Mouse (Mus musculus): ENCODE results near the gene Samd10.

The Samd10 gene

GRCm38 (mm10) chr2:181577126-181577525 lies 21.9 kb downstream of the Samd10 start:
- DNase-seq (ENCODE audit: low read depth, low spot score) = no peak

- DNase-seq (ENCODE audit: low read depth, low spot score) = no peak
Measured at GRCm38 (mm10) chr2:181576613-181577012, 22.4 kb downstream of the Samd10 start.

GRCm38 (mm10) chr2:181574921-181575545 lies 24.0 kb downstream of the Samd10 start:
- no peak for DNase-seq (ENCODE audit: low read depth, low spot score)

GRCm38 (mm10) chr2:181573961-181574360 lies 25.1 kb downstream of the Samd10 start:
- DNase-seq (ENCODE audit: low read depth, low spot score) = no peak

GRCm38 (mm10) chr2:181572921-181573920 lies 25.8 kb downstream of the Samd10 start:
- no peak for DNase-seq (ENCODE audit: low read depth, low spot score)

- DNase-seq (ENCODE audit: low read depth, low spot score) = no peak
Measured at GRCm38 (mm10) chr2:181571941-181572670, 26.9 kb downstream of the Samd10 start.

GRCm38 (mm10) chr2:181570921-181571595 lies 28.0 kb downstream of the Samd10 start:
- DNase-seq (ENCODE audit: low read depth, low spot score) = no peak

GRCm38 (mm10) chr2:181570375-181570774 lies 28.6 kb downstream of the Samd10 start:
- no peak for DNase-seq (ENCODE audit: low read depth, low spot score)

- DNase-seq (ENCODE audit: low read depth, low spot score) = no peak
Measured at GRCm38 (mm10) chr2:181569856-181570255, 29.2 kb downstream of the Samd10 start.

GRCm38 (mm10) chr2:181568272-181569008 lies 30.6 kb downstream of the Samd10 start:
- no peak for DNase-seq (ENCODE audit: low read depth, low spot score)

- no peak for DNase-seq (ENCODE audit: low read depth, low spot score)
Measured at GRCm38 (mm10) chr2:181567338-181567737, 31.7 kb downstream of the Samd10 start.

- no peak for DNase-seq (ENCODE audit: low read depth, low spot score)
Measured at GRCm38 (mm10) chr2:181553772-181554171, 45.2 kb downstream of the Samd10 start.

- no peak for DNase-seq (ENCODE audit: low read depth, low spot score)
Measured at GRCm38 (mm10) chr2:181550233-181550632, 48.8 kb downstream of the Samd10 start.

- DNase-seq (ENCODE audit: low read depth, low spot score) = no peak
Measured at GRCm38 (mm10) chr2:181548682-181549081, 50.3 kb downstream of the Samd10 start.

GRCm38 (mm10) chr2:181548227-181548626 lies 50.8 kb downstream of the Samd10 start:
- no peak for DNase-seq (ENCODE audit: low read depth, low spot score)

GRCm38 (mm10) chr2:181546142-181546541 lies 52.9 kb downstream of the Samd10 start:
- no peak for DNase-seq (ENCODE audit: low read depth, low spot score)

All from retina, postnatal 7 days (tissue).